Mouse (Mus musculus) adrenal gland, postnatal 14 days (tissue): ENCODE measurements at regions not wholly inside any gene's neighbourhood (a gene's known extent, or its start where the extent isn't known, plus 50 kb on each side); places are given as distances from the start of the nearest gene placed in this dataset.

Experiments
- DNase-seq: peaks from one replicate; pipeline ENCODE4 v3.0.0; 2021; ENCODE audit warnings: mixed read lengths

DNA sequence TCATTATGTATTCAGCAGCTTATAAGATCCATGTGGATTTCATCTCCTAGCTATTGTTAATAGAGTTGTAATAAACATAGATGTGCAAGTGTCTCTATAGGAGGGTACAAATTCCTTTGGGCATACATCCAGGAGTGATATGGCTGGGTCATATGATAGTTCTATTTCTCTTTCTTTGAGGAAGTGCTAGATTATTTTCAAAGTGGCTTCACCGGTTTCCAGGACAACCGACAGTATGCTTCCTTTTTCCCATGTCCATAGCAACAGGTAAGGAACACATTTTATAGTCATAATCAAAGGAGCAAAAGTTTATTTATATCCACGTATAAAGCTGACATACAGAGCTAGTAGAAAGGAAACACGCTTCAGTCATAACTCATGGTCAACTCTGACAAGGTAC is 710.2 kb upstream of the Tenm4 start:
- no peak for DNase-seq

DNA sequence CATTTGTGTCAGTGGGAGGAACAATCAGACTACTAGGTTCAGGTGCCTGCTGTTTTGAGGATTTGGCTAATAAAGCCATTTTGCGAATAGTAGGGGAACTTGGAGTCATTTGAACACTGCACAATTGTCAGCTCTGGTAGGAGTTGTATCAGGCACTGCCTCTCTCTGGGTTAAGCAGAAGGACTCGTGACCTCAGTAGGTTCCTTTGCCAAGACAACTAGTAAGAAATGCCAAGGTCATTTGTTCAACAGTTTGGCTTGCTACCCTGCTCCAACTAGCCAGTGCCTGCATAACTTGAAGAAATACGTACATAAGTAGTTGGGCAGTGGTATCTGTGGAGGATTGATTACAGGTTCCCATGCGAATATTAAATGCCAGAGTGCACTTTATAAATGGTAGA is 705.5 kb upstream of the Tenm4 start:
- peak; percentile 33 for DNase-seq

DNA sequence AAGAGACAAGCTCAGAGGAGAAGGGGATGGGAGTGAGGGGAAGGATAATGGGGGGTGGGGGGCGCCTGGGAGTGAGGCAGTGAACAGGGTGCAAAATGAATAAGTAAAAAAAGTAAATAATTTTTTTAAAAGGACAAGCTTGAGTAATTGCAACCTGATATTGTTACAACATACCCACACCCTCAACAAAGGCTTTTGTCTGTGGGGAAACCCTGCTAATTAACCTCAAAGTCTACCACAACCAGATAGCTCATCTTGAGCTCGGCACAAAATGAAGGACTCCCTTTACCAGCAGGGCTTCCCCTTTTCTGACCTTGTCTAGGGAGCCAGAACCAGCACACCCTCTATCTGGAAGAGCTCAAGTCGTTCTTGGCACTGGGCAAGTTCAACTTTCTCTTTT is 704.0 kb upstream of the Tenm4 start:
- no peak for DNase-seq

DNA sequence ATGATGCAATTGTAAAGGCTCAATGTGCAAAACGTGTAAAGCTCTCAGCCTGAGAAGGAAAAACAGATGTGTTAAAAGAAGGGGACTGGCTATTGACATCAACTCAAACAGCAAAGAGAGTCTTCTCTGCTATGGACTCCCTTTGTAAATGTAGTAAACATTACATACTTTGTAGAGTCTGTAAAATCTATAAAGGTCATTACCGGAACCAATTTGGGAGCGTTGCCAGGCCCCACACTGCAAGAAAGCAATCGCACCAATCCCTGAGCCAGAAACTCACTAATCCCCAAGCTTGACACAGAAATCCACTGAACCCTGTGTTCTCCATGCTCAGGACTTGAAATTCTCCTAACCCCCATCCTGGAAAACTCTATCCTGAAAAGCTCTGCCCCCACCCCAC is 697.2 kb upstream of the Tenm4 start:
- DNase-seq, result no peak

DNA sequence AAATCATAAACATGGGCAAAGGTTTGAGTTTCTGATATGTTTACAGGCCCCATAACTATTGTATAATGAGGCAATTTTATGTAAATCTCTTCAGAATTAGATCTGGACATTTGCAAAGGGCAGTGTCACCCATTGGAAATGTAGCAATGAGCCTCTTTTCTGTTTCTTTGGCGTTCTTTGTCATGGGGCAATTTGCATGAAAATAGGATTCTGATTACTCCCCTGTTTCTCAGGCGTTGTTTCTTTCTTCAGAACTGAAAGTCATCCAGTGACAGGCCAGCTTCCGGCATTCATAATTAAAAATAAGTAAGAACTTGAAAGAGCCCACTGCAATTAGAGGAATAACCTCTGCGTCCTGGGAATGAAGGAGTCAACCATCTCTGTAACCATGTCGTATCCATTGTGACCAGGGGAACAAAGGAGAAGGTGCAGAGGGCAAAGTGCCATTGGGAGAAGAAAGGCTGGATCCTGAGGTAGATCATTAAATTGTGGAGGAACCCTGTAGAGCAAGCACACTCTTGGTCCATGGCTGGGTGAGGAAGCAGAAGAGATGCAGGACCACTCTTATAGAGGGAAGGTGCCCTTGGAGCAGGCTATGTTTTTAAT is 690.8 kb upstream of the Tenm4 start:
- DNase-seq, result no peak

DNA sequence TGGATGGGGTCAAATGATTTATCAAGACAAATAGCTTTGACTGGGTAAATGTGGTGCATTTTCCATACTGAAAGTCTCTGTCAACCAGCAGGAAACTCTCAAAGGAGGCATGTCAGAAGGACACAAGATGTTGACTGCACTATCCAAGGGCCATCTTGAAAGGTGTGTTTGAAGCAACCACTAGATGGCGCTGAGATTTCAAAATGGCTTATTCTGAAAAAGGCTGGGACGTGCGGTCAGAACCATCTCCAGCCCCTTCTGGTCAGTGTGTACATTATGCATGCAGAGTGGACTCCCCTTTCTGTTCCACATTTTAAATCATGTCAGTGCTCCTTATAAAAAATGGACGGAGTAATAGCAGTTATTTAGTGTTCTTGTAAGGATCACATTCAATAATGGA is 681.4 kb upstream of the Tenm4 start:
- peak; percentile 40 for DNase-seq

DNA sequence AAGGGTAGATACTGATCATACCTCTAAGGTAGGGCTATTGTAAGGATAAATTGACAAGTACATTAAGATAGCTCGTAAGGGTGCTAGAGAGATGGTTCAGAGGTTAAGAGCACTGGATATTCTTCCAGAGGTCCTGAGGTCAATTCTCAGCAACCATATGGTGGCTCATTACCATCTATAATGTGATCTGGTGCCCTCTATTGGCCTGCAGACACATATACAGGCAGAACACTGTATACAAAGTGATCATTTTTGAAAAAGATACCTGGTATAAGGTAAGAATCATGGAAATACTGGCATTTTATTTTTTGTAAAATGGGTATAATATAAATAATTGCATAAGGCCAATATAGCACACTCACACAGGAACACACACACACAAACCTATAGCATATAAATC is 676.3 kb upstream of the Tenm4 start:
- DNase-seq, result no peak

DNA sequence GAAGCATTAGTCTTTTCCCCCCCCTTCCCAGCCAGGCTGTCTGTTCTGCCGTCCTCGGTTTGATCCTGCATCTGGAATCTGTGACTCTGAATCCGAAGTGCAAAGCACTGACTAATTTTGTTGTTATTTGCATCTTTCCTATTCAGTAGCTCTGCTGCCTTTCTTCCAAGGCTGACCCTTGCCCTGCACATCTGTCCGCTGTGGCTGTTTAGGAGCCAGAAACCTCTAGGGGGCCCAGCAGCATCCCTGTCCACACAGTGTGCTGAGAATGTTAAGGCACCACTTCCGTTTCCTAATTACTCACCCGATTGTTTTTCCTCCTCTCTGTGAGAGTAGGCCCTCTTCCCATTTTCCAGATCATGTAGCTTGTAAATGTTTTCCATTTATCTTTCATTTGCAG is 668.1 kb upstream of the Tenm4 start:
- DNase-seq, result no peak

DNA sequence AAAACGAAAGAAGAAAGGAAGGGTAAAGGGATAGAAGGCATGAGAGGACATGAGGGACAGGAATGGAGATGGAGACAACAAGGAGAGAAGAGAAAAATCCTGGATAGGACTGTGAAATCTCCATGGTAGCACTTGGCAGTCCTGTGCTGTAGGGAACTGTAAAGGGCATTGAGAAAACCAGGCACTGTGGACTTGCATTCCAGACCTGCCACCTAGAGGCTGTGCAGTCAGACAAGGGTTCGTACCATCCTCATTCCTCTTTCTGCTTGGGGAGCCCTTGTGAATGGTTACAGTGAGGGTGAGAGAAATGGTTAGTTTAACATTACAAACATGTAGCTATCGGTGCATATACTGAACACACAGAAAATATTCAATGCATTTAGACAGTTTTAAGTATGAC is 623.8 kb upstream of the Tenm4 start:
- no peak for DNase-seq

DNA sequence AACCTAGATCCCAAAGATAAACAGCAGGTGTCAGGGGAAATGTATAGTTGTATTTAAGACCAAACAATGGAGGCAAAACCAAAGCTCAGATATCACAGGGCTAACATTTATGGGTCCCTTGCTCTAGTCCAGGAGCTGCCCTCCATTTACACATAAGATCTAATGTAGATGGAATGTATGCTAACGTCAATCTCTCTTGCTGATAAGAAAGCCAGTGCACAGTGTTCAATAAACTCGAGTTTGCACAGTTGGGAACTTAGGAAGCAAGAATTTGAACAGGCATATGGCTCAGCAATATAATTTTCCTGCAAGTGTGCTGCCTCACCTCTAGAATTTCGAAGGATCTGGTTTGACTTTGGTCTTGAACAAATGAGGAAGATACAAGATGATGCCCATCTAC is 620.9 kb upstream of the Tenm4 start:
- no peak for DNase-seq

DNA sequence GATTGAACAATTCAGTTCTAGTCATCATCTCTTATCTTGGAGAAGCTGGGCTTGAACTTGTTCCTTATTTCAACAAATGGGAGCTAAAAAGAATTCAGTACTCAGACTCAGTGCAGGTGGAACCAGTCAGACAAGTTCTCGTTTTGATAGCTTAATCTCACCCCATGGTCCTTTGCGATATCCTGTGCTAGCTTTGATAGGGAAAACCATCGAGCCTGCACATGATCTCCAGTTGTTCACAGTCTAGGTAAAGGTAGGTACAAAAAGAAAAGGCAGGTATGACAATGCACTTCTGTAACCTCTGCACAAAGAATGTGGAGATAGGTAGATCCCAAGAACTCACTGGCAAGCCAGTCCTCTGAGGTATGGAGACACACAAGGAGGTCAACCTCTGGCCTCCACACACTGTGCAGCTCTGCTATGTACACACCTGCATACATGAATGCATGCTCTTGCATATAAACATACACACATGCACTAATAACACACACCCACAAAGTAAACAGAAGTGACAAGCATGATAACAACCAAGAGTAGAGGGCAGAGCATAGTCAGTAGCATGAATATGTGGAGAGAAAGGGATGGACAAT is 619.2 kb upstream of the Tenm4 start:
- DNase-seq, result no peak

DNA sequence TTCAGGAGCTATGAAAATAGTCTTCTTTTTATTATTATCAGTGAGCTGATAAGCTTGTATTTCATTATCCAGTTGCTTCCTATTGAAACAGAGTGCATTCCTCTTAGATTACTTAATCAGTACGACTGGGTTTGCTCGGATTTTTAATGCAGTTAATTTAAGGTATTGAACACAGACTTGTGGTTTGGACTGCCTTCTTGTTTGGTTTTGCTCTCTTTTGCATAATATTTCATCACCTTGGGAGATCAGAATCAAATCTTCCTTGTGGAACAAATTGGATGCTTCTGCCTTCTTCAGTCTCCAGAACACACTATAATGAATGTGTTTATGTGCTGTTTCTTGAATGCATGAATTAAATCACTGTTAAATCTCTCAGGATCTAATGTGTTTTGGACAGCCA is 612.5 kb upstream of the Tenm4 start:
- no peak for DNase-seq

DNA sequence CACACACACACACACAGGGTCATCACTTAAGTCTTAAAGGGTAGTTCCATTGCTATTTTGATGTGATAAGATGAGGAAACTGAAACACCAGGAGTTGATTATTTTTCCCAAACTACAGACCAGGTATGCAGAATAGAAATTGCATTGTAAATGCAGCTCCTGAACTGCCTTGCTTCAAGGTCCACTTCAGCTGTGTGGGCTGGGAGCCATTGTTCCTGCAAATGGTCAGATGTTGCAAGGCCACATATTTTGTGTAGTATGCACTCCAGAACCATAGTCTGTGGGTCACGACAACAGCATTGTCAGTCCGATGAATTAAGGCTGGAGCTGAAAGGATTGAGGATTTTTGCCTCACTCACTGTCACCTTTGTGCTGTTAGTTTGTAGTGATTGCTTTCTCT is 592.4 kb upstream of the Tenm4 start:
- DNase-seq, result no peak

DNA sequence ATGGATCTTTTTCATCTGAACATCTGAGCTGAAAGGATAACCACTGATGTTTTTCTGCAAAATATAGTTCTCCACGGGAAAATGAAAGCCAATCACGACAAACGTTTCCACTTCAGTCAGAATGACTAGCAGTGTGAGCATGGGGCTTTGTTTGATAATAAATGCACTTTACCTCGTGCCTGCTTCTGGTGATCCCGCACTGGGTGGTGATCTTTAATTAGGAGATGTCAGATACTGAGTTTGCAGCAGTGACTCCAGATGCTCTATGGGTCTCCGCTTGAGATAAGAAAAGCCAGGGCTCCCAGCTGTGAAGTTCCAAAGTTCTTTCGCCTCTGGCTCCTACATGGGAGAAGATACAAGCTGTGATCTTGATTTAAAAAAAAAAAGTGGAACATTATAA is 589.7 kb upstream of the Tenm4 start:
- DNase-seq, result no peak

DNA sequence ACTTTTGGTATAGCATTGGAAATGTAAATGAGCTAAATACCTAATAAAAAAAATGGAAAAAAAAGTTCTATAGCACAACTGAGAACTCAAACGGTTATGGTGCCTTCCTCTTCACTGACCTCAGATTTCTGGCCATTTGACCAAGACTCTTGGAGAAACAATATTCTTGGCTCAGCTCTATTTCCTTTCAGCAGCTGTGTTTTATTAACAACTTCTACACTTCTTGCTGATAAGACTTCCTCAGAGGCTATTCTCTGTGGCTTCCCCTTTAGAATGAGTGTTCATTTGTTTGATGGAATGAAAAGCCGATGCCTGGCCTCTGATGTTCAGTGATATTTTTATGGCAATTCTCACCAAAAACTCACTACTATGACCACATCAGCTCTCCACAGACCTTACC is 572.7 kb upstream of the Tenm4 start:
- DNase-seq, result no peak

DNA sequence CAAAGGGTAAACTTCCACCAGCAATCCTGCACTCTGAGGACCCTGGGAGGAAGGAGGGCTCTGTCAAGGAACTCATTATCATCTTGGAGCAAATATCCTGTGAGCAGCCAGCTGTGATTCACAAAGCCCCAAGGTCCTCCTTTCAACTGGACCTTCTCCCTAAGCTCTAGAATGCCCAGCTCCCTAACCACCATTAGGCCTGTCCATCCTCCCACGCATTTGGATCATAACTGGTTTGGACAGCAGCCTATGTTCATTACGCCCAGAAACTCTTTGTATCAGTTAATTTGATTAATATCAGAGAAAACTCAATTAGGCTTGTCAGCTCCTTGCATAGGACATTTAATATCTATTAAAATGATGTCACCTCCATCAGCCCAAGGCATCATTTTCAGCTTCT is 557.3 kb upstream of the Tenm4 start:
- DNase-seq, result no peak

DNA sequence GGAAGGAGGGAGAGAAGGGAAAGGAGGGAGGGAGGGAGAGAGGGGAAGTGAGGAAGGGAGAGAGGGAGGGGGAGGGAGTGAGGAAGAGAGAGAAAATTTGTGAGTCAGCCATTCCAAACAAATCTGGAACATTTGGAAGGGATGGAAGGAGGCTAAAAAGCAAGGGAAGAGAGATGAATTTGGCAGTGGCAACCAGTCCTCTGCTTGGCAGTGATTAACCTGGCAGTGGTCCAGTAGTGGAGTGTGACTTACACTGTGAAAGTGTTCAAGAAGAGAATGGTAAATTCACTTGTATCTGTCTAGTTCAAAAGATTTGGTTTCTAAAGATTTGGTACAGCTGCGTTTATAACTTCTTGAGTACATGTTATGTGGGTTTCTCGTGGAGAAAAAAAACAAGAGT is 553.7 kb upstream of the Tenm4 start:
- peak; percentile 22 for DNase-seq

DNA sequence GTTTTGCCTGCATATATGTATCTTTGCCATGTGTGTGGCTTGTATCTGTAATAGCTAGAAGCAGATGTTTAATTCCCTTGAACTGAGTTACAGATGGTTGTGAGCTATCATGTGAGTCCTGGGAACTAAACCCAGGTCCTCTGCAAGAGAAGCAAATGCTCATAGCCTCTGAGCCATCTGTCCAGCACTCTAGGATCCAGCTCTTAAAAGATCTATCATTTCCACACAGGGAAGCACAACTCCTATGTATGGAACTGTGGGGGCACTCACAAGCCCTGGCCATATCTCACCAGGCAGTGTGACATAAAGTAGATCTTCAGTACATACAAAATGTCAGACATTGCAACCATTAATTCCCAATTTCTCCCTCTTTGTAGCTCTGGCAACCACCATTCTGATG is 552.9 kb upstream of the Tenm4 start:
- no peak for DNase-seq

DNA sequence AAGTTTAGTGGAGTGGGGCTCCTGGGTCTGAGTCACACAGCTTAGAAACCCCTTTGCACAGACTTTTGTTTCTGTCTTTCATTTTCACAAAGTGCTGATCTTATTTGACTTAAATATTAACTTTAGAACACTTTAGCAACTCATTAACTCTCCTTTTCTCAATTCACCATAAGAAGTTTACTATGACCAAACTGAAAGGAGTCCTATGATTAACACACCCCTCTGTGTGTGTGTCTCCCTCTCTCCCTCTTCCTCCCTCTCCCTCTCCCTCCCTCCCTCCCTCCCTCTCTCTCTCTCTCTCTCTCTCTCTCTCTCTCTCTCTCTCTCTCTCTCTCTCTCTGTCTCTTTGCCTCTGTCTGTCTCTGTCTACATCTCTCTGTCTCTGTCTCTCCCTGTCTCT is 551.0 kb upstream of the Tenm4 start:
- no peak for DNase-seq

DNA sequence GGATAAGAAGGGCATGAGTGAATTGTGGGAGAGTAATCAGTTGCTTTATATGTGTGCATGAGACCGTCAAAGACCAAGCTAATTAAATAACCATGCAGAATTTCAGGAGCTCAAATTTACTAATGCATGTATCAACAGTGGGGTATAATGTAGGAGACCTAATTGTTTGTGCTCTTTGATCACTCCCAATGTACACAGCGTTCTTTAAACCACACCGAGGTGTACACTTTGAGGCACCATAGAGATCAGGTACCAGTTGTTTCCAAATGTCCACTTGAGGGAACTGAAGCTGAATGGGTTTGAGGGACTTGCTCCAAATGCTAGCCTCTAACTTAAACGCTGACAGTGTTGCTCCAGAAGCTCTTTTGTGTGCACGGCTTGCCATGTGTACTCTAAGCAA is 530.4 kb upstream of the Tenm4 start:
- DNase-seq, result no peak

DNA sequence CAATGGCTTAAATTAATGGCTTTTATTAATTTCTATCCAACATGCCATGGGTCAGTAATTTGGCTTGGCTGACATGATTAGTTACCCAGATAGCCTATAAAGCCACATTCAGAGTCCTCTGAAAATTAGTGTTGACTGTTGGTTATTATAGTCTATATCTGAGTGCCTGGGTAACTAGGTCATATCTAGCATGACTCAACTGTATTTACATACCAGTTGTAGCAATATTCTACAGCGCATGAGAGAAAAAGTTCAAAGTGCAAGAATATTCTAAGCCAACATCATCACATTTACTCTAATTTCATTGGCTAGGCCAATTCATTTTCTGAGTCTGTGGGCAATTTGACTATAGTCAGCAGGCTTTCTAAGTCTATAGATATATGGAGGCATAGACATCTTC is 496.7 kb upstream of the Tenm4 start:
- no peak for DNase-seq

DNA sequence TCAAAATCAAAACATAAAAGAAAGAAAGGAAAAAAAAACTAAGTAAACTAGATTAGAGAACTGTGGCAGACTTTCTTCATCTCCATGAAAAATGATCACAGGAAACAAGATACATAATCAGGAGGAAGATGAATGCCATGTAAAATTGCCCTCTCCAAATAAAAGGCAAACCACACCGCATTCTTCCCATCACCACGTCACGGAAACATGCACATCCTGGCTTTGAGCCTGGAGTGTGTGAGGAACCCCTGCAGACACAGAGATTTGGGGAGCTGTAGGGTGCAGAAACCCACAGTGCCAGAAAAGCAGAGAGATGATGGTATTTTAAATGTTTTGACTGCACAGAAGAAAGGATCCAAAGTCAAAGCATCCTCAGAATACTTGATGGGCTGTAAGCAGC is 488.5 kb upstream of the Tenm4 start:
- DNase-seq, result no peak

DNA sequence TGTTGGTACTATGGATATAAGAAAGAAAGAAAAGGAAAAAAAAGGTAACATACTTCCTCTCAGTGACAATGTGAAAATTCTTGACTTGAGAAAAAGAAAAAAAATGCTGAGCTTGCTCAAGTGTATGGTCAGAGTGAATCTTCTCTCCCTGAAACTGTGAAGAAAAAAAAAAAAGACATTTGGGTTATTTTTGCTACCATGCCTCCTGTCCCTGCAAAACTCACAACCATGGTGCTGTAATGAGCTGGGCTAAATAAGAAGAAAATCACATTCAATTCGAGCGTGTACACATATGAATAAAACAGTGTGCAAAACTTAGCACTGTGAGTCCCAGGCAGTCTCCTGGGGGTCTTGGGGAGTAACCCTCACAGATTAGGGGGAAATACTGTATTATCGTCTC is 483.3 kb upstream of the Tenm4 start:
- no peak for DNase-seq

DNA sequence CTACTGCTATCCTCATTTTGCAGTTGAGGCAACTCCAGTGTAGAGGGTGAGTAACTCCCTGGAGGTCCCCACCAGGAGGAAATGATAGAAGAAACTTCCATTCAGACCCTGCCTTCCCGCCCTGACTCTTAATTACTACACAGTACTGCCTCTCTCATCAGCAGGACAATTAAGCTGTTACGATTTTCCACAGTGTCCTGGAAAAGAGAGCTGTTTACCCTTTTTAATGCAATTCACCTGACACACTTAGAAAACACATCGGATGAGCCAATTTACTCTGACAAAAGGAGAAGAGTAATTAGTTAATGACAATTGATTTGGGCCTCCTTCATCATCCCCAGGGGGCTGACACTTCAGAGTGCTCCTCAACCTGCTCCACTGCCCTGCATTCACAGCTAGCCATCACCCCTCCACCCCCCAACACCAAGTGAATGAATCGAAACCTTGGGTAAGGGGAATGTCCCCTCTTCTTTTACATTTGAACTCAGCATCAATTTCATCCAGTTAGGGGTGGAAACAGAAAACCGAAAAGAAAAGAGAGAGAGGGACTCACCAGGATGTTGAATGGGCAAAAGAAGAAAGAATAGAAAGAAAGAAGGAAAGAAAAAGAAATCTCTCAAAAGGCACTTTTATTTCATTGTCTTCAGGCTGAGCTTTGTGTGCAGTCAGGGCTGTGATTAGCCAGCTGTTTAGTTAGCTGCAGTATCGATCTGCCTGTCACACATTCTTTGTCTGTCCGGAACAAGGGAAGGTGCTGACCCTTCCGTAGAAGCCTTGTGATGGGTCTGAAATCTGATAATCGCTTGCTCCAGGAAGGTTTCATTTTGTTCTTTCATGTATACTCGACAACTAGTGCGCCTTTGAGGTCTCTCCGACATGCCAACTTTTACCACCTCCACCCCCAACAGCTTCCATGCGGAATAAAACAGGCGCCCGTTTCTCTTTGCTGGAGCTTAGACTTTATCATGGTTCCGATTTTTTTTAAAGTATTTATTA is 482.6 kb upstream of the Tenm4 start:
- DNase-seq, result no peak
